Mouse (Mus musculus) ES-E14 (cell line): ENCODE data around the gene Chn2. TPM values are rescaled to one million over a fixed set of nuclear protein-coding genes. Genes with fewer than 3 reads are reported as not detected.

Experiments used
- DNase-seq: peaks from one replicate; pipeline ENCODE4 v3.0.0-alpha.2; 2013; ENCODE audit warnings: low read depth, low spot score
- H3K27ac ChIP-seq: 2 replicates; pipeline ENCODE4 v1.5.1; 2012; ENCODE audit warnings: low read depth, mild to moderate bottlenecking, low read length, moderate library complexity, mixed read lengths; ENCODE audit not compliant: poor library complexity, insufficient read depth, severe bottlenecking
- H3K36me3 ChIP-seq: 2 replicates; pipeline ENCODE4 v1.6.1; 2012; ENCODE audit warnings: mild to moderate bottlenecking, low read length, moderate library complexity, mixed read lengths; ENCODE audit not compliant: control insufficient read depth, poor library complexity, insufficient read depth, severe bottlenecking
- H3K4me1 ChIP-seq, 2 experiments: fragments of 150-350 bp in 1 of 2; sonication (generic) in 1 of 2; 2 replicates each; pipeline ENCODE4 v1.6.1; 2012; ENCODE audit warnings: low read length in 2 of 2, mild to moderate bottlenecking in 1 of 2, mixed read lengths in 1 of 2; ENCODE audit not compliant: control insufficient read depth in 2 of 2, insufficient read depth in 2 of 2, poor library complexity in 1 of 2
- H3K4me3 ChIP-seq, 2 experiments: fragments of 150-350 bp in 1 of 2; sonication (generic) in 1 of 2; 2 replicates each; pipeline ENCODE4 v1.5.1; 2012; ENCODE audit warnings: low read length in 2 of 2, low read depth in 1 of 2, mild to moderate bottlenecking in 1 of 2, mixed read lengths in 1 of 2; ENCODE audit not compliant: insufficient read depth in 1 of 2, poor library complexity in 1 of 2, severe bottlenecking in 1 of 2
- H3K9ac ChIP-seq: 2 replicates; pipeline ENCODE4 v1.6.1; 2012; ENCODE audit warnings: low read depth, mild to moderate bottlenecking, low read length, mixed read lengths; ENCODE audit not compliant: poor library complexity, insufficient read depth, severe bottlenecking
- H3K9me3 ChIP-seq: fragments of 150-350 bp; sonication (generic); 2 replicates; pipeline ENCODE4 v1.6.1; 2012; ENCODE audit warnings: low read depth, mild to moderate bottlenecking, low read length; ENCODE audit not compliant: control insufficient read depth, insufficient read depth
- CHD2 ChIP-seq: IDR thresholded peaks from 2 replicates; pipeline ENCODE4 v1.6.1; 2014; ENCODE audit warnings: mild to moderate bottlenecking, low read depth, low read length, inconsistent platforms
- HCFC1 ChIP-seq: IDR thresholded peaks from 2 replicates; pipeline ENCODE4 v1.6.1; 2012; ENCODE audit warnings: low read length, inconsistent platforms, borderline replicate concordance; ENCODE audit not compliant: insufficient read depth
- MAFK ChIP-seq: IDR thresholded peaks from 2 replicates; pipeline ENCODE4 v1.6.1; 2014; ENCODE audit warnings: mild to moderate bottlenecking, low read depth, low read length, inconsistent platforms; ENCODE audit not compliant: insufficient read depth
- ZC3H11A ChIP-seq: IDR thresholded peaks from 2 replicates; pipeline ENCODE4 v1.6.1; 2012; ENCODE audit warnings: low read depth, mild to moderate bottlenecking, inconsistent platforms, low read length, borderline replicate concordance
- ZNF384 ChIP-seq: IDR thresholded peaks from 2 replicates; pipeline ENCODE4 v1.6.1; 2012; ENCODE audit warnings: low read depth, low read length, inconsistent platforms
- in situ Hi-C, 2 experiments: fragments of 600-800 bp; cut with MboI; formaldehyde crosslinking; loops; one replicate each; pipeline ENCODE4 v1.15.1; 2025; ENCODE audit warnings: low sequenced_read_pairs in 2 of 2, inconsistent platforms in 1 of 2; ENCODE audit not compliant: unreplicated experiment in 2 of 2
- total RNA-seq: library from RNA; depleted of rRNA; stranded (reverse); fragments of 300-350 nt; gene quantifications from 2 replicates; pipeline ENCODE4 v1.2.3, GENCODE M21; 2012

Gene Chn2
- total RNA-seq, 1 experiment, result 7.1 TPM

DNA sequence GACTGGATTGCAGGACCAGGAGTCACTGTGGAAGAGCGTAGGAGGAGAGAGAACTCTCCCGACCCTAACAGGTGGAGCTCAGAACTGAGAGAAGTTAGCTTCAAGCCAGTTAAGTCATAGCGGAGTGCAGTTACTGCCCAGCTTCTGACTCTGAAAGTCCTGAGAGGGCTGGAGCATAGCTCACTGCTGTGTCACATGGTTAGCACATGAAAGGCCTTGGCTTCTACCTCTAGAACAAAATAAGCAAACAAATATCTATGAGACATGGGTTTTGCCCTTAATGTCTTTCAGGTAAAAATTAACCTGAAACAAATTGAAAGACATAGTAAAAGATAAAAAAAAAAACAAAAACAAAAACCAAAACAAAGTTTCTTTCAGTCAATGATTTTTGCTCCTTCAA is 91.5 kb downstream of the Chn2 start:
- Histone ChIP-seq H3K9ac (no peak overlapping the region), H3K27ac (no peak overlapping the region), H3K9me3 (no peaks in the 10 kb centered on the region), H3K36me3 (no peaks in the 10 kb centered on the region), H3K4me1 (peaks cover 2 to 3% of the 10 kb centered on the region in 2 experiments; a peak in 2 of 4 replicates), H3K4me3 (no peak overlapping the region)
- DNase-seq, result no peak
- in situ Hi-C loops, result no loop called here
- TF ChIP-seq ZNF384, result no peak
- TF ChIP-seq ZC3H11A, result no peak
- TF ChIP-seq MAFK, result no peak
- no peak for TF ChIP-seq HCFC1
- no peak for TF ChIP-seq CHD2

DNA sequence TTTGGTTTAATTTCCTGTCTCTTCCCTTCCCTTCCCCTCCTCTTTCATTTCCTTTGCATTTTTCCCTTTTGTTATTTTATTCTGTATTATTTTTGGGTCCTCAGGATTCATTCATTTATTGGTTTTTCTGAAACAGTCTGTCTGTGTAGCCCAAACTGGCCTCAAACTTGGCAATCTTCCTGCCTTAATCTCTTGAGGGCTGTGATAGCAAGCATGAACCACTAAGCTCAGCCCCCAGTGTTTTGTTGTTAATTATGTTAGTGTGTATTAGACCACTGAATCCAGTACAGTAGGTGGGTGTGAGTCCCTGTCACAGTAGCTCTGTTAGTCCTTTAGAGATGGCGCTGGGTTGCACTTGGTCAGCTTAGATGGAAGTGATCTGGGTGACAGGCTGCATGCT is 93.2 kb downstream of the Chn2 start:
- 0 out of 4 replicates have a peak, but pooled peaks cover 0 to 1% of the 10 kb centered on the region in 2 experiments for H3K4me1 ChIP-seq
- H3K4me3 ChIP-seq, result no peak overlapping the region
- in situ Hi-C loops, result no loop called here
- no peak overlapping the region for H3K27ac ChIP-seq
- TF ChIP-seq ZC3H11A (no peak), HCFC1 (no peak), ZNF384 (no peak), CHD2 (no peak), MAFK (no peak)
- no peaks in the 10 kb centered on the region for H3K36me3 ChIP-seq
- no peaks in the 10 kb centered on the region for H3K9me3 ChIP-seq
- DNase-seq, result no peak
- no peak overlapping the region for H3K9ac ChIP-seq

DNA sequence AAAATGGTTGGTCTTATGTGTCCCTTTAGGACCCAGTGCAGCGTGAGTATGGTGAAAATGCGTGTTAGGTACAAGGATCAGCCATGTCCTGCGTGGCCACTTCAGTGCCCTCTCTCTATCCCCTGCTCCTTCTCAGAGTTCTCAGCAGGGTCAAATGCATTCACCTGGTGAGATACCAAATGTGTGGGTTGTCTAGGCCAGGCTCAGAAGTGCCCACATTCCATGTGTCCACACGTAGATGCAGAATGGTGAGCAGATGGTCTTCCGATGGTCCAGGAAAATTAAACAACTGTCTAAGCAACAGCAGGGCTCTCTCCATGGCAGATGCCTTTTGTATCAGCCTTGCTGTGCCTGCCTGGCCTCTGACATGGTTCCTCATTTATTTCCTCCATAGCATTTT is 93.9 kb downstream of the Chn2 start:
- no peaks in the 10 kb centered on the region for H3K4me1 ChIP-seq
- TF ChIP-seq ZNF384, result no peak
- TF ChIP-seq CHD2, result no peak
- TF ChIP-seq HCFC1, result no peak
- no peak for TF ChIP-seq MAFK
- TF ChIP-seq ZC3H11A, result no peak
- no peak for DNase-seq
- H3K9ac ChIP-seq, result no peak overlapping the region
- H3K4me3 ChIP-seq, result no peak overlapping the region
- in situ Hi-C loops, result no loop called here
- H3K27ac ChIP-seq, result no peak overlapping the region
- no peaks in the 10 kb centered on the region for H3K9me3 ChIP-seq
- H3K36me3 ChIP-seq, result no peaks in the 10 kb centered on the region

DNA sequence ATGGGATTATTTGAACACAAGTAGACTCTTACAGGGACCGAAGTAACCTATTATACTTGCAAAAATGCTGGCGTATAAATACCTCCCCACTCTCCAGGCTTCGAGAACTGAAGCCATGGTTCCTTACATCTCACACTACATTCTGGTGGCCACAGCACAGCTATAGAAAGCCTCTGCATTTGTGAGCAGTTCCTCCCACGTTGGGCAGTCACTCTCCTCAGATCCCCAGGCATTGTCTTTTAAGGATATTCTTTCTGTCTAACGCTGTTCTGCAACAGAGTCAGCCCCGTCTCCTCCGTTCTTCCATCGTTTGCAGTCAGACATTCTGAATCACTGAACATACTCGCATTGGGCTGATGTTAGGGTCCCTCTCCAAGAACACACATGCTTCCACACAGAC is 98.8 kb downstream of the Chn2 start:
- Histone ChIP-seq H3K4me3 (no peak overlapping the region), H3K4me1 (no peaks in the 10 kb centered on the region), H3K9me3 (no peaks in the 10 kb centered on the region), H3K36me3 (no peaks in the 10 kb centered on the region), H3K9ac (no peak overlapping the region), H3K27ac (no peak overlapping the region)
- no peak for TF ChIP-seq MAFK
- no peak for TF ChIP-seq CHD2
- TF ChIP-seq HCFC1, result no peak
- DNase-seq, result no peak
- in situ Hi-C loops, result no loop called here

DNA sequence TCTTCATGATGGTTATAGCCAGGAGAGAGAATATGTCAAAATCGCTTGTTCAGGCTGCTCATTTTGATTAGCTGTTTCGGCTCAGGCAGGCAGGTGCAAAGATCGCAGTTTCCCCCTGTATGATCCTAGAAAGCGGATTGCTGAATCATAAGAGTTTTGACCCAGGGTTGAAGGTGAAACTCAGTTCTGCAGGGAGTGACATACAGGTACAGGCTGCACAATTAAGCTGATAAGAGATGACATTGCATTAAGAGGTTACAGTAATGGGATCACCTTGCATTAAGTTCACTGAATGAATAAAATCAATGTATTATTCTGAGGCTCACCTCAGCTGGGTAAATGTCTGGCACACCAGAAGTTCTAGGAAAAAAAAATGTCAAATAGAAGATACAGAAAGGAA is 101.1 kb downstream of the Chn2 start:
- Histone ChIP-seq H3K4me1 (no peaks in the 10 kb centered on the region), H3K36me3 (no peaks in the 10 kb centered on the region), H3K4me3 (no peak overlapping the region), H3K9me3 (no peaks in the 10 kb centered on the region), H3K27ac (no peak overlapping the region), H3K9ac (no peak overlapping the region)
- TF ChIP-seq ZNF384 (no peak), ZC3H11A (no peak), CHD2 (no peak), HCFC1 (no peak), MAFK (no peak)
- DNase-seq, result no peak
- in situ Hi-C loops, result no loop called here
